Mouse (Mus musculus): ENCODE data around the gene Gstp2. TPM values are rescaled to one million over a fixed set of nuclear protein-coding genes. Genes with fewer than 3 reads are reported as not detected.
"Not testable (repeated sequence)": the region's sequence is repeated elsewhere in the genome, so short reads cannot be mapped to it uniquely, and the experiment has no call there.

Gstp2 gene
- polyA plus RNA-seq, 1 experiment from 2014 or later: not detected

DNA sequence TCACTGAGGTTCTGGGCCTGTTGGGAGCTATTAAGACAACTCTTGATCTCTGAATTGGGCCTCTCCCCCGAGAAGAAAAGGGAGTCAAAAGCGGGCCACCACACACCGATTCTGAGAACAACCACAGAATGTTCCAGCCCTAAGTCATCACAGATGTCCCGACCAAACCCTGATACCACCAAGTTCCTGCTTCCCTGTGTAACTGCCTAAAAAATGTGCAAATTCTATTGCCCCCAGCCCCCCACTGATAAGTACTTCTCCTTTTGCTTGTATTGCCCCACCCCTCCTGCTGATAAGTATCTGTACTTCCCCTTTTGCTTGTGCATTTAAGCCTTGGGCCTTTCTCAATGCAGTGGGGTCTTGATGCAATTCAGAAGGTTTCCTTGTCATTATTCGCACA, 1.7 kb downstream of the Gstp2 start:
- H3K9ac ChIP-seq (replicated peaks; ENCODE audit: low read depth, low read length); H3K27ac ChIP-seq (ENCODE audit: low read depth, low read length); H3K9me3 ChIP-seq (ENCODE audit: control insufficient read depth, low read length); H3K27me3 ChIP-seq (ENCODE audit: control insufficient read depth, insufficient read depth, low read length); H3K4me1 ChIP-seq (ENCODE audit: control insufficient read depth, insufficient read depth, low read length); H3K4me2 ChIP-seq (ENCODE audit: low read depth, low read length); H3K4me3 ChIP-seq (ENCODE audit: low read depth, low read length); ATAC-seq (ENCODE audit: low read depth); H3K36me3 ChIP-seq (ENCODE audit: control insufficient read depth, insufficient read depth, low read length): not testable (repeated sequence)
- WGBS: 89% methylated on average over 5 of the region's 5 CpGs

- Histone ChIP-seq H3K4me3 (ENCODE audit: low read depth, low read length) (no peak overlapping the region), H3K36me3 (ENCODE audit: control insufficient read depth, insufficient read depth, low read length) (no peaks in the 10 kb centered on the region), H3K4me1 (ENCODE audit: control insufficient read depth, insufficient read depth, low read length) (no peaks in the 10 kb centered on the region; the same call in 1 of the 2 replicates), H3K9ac (replicated peaks; ENCODE audit: low read depth, low read length) (no peak overlapping the region), H3K9me3 (ENCODE audit: control insufficient read depth, low read length) (no peaks in the 10 kb centered on the region), H3K27ac (ENCODE audit: low read depth, low read length) (no peak overlapping the region), H3K4me2 (ENCODE audit: low read depth, low read length) (no peak overlapping the region), H3K27me3 (ENCODE audit: control insufficient read depth, insufficient read depth, low read length) (no peaks in the 10 kb centered on the region)
- 74% methylated on average over 14 of the region's 14 CpGs for WGBS
- ATAC-seq (ENCODE audit: low read depth): no peak
These were observed 3.7 kb downstream of the Gstp2 start for GRCm38 (mm10) chr19:4042124-4042523.

- H3K9ac ChIP-seq (replicated peaks; ENCODE audit: low read depth, low read length); H3K4me1 ChIP-seq (ENCODE audit: control insufficient read depth, insufficient read depth, low read length); H3K4me2 ChIP-seq (ENCODE audit: low read depth, low read length); H3K27me3 ChIP-seq (ENCODE audit: control insufficient read depth, insufficient read depth, low read length); H3K36me3 ChIP-seq (ENCODE audit: control insufficient read depth, insufficient read depth, low read length); H3K9me3 ChIP-seq (ENCODE audit: control insufficient read depth, low read length); ATAC-seq (ENCODE audit: low read depth); H3K27ac ChIP-seq (ENCODE audit: low read depth, low read length); H3K4me3 ChIP-seq (ENCODE audit: low read depth, low read length): not testable (repeated sequence)
- 80% methylated on average over 3 of the region's 4 CpGs for WGBS
These were observed 4.3 kb downstream of the Gstp2 start for GRCm38 (mm10) chr19:4041500-4041899.

DNA sequence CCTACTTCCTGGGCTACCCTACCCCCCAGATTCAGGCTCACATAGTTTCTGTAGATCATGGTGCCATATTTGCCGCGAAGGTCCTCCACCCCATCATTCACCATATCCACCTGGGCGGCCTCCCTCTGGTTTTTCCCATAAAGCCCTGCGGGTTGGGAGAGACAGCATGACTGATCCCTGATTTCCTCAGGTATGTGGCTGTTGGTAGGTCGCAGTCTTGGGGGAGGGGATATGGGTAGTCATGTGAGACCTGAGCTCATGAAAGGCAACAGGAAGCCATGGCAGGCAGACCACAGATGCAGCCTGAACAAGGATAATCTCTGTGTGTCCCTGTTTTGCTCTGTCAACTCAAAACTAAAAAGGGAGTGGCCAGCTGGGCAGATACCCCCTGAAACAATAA, 4.9 kb downstream of the Gstp2 start:
- WGBS: 89% methylated on average over 5 of the region's 5 CpGs
- ATAC-seq (ENCODE audit: low read depth); H3K27me3 ChIP-seq (ENCODE audit: control insufficient read depth, insufficient read depth, low read length); H3K9ac ChIP-seq (replicated peaks; ENCODE audit: low read depth, low read length); H3K9me3 ChIP-seq (ENCODE audit: control insufficient read depth, low read length); H3K4me3 ChIP-seq (ENCODE audit: low read depth, low read length); H3K4me2 ChIP-seq (ENCODE audit: low read depth, low read length); H3K4me1 ChIP-seq (ENCODE audit: control insufficient read depth, insufficient read depth, low read length); H3K27ac ChIP-seq (ENCODE audit: low read depth, low read length); H3K36me3 ChIP-seq (ENCODE audit: control insufficient read depth, insufficient read depth, low read length): not testable (repeated sequence)

- H3K4me2 ChIP-seq (ENCODE audit: low read depth, low read length): peak within 1 kb of the TSS; percentile 68
- WGBS: under 1% methylated on average over 26 of the region's 26 CpGs
- no peaks in the 10 kb centered on the region for H3K36me3 ChIP-seq (ENCODE audit: control insufficient read depth, insufficient read depth, low read length)
- peak within 1 kb of the TSS; percentile 44; the same call in 1 of the 2 replicates for H3K27ac ChIP-seq (ENCODE audit: low read depth, low read length)
- H3K4me1 ChIP-seq (ENCODE audit: control insufficient read depth, insufficient read depth, low read length): no peaks in the 10 kb centered on the region; the same call in 1 of the 2 replicates
- H3K4me3 ChIP-seq (ENCODE audit: low read depth, low read length): peak within 1 kb of the TSS; percentile 54
- no peaks in the 10 kb centered on the region for H3K9me3 ChIP-seq (ENCODE audit: control insufficient read depth, low read length)
- ATAC-seq (ENCODE audit: low read depth): peak; percentile 86
- peak within 1 kb of the TSS; percentile 65 for H3K9ac ChIP-seq (replicated peaks; ENCODE audit: low read depth, low read length)
- no peaks in the 10 kb centered on the region for H3K27me3 ChIP-seq (ENCODE audit: control insufficient read depth, insufficient read depth, low read length)
These were observed 8.0 kb downstream of the Gstp2 start, which contains the start of gene Gstp1 for GRCm38 (mm10) chr19:4037788-4038232. Gene Gstp1, minus strand, starts transcription at chr19:4037985.

- not testable (repeated sequence) for H3K27me3 ChIP-seq (ENCODE audit: control insufficient read depth, insufficient read depth, low read length); H3K36me3 ChIP-seq (ENCODE audit: control insufficient read depth, insufficient read depth, low read length); H3K9me3 ChIP-seq (ENCODE audit: control insufficient read depth, low read length); ATAC-seq (ENCODE audit: low read depth); H3K4me1 ChIP-seq (ENCODE audit: control insufficient read depth, insufficient read depth, low read length)
- Histone ChIP-seq H3K27ac (ENCODE audit: low read depth, low read length) (peak overlapping the region; percentile 44; the same call in 1 of the 2 replicates), H3K4me3 (ENCODE audit: low read depth, low read length) (peak overlapping the region; percentile 54), H3K4me2 (ENCODE audit: low read depth, low read length) (peak overlapping the region; percentile 68), H3K9ac (replicated peaks; ENCODE audit: low read depth, low read length) (peak overlapping the region; percentile 65)
- WGBS: 27% methylated on average over 7 of the region's 8 CpGs
These were observed 8.6 kb downstream of the Gstp2 start for GRCm38 (mm10) chr19:4037154-4037787.

DNA sequence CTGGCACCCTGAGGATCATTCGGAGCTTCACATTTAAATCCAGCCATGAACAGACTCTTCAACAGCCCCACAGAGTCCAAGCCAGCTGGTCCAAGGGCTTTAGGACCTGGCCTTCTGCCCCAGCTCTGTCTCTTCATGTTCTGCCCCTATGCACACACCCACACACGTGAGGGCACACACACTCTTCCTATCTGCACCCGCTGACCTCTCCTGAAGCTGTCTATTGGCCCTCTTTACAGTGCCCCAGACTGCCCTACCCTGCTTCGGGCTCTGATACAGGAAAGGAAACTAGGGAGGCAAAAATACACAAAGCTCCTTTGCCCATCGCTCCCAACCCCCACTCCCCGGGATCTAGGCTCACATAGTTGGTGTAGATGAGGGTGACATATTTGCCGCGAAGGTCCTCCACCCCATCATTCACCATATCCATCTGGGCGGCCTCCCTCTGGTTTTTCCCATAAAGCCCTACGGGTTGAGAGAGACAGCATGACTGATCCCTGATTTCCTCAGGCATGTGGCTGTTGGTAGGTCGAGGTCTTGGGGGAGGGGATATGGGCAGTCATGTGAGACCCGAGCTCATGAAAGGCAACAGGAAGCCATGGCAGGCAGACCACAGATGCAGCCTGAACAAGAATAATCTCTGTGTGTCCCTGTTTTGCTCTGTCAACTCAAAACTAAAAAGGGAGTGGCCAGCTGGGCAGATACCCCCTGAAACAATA, 9.3 kb downstream of the Gstp2 start:
- no peak overlapping the region for H3K9ac ChIP-seq (replicated peaks; ENCODE audit: low read depth, low read length)
- 80% methylated on average over 12 of the region's 12 CpGs for WGBS
- H3K4me2 ChIP-seq (ENCODE audit: low read depth, low read length): no peak overlapping the region
- H3K36me3 ChIP-seq (ENCODE audit: control insufficient read depth, insufficient read depth, low read length): no peaks in the 10 kb centered on the region
- no peaks in the 10 kb centered on the region for H3K9me3 ChIP-seq (ENCODE audit: control insufficient read depth, low read length)
- H3K27me3 ChIP-seq (ENCODE audit: control insufficient read depth, insufficient read depth, low read length): no peaks in the 10 kb centered on the region
- no peak overlapping the region for H3K27ac ChIP-seq (ENCODE audit: low read depth, low read length)
- no peak for ATAC-seq (ENCODE audit: low read depth)
- no peak overlapping the region for H3K4me3 ChIP-seq (ENCODE audit: low read depth, low read length)
- H3K4me1 ChIP-seq (ENCODE audit: control insufficient read depth, insufficient read depth, low read length): no peaks in the 10 kb centered on the region; the same call in 1 of the 2 replicates

GRCm38 (mm10) chr19:4033742-4034141, 12.1 kb downstream of the Gstp2 start:
- H3K4me1 ChIP-seq (ENCODE audit: control insufficient read depth, insufficient read depth, low read length): no peaks in the 10 kb centered on the region; the same call in 1 of the 2 replicates
- 66% methylated on average over 5 of the region's 5 CpGs for WGBS

DNA sequence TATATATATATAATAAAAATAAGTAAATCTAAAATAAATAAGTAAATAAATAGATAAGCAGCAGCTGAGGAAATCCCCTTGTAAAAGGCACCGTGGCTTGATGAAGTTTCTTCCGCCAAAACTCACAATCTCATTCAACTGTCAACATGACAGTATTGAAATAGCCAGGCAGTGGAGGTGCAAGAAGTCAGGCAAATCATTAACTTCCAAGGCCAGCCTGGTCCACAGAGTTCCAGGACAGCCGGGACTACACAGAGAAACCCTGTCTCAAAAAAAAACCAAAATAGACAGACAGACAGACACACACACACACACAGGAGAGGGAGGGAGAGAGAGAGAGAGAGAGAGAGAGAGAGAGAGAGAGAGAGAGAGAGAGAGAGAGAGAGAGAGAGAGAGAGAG, 12.5 kb downstream of the Gstp2 start:
- no peak overlapping the region for H3K4me2 ChIP-seq (ENCODE audit: low read depth, low read length)
- H3K4me1 ChIP-seq (ENCODE audit: control insufficient read depth, insufficient read depth, low read length): no peaks in the 10 kb centered on the region; the same call in 1 of the 2 replicates
- WGBS: 81% methylated on average over 3 of the region's 3 CpGs
- no peak overlapping the region for H3K4me3 ChIP-seq (ENCODE audit: low read depth, low read length)
- H3K27ac ChIP-seq (ENCODE audit: low read depth, low read length): no peak overlapping the region
- H3K27me3 ChIP-seq (ENCODE audit: control insufficient read depth, insufficient read depth, low read length): no peaks in the 10 kb centered on the region
- no peaks in the 10 kb centered on the region for H3K36me3 ChIP-seq (ENCODE audit: control insufficient read depth, insufficient read depth, low read length)
- H3K9ac ChIP-seq (replicated peaks; ENCODE audit: low read depth, low read length): no peak overlapping the region
- no peaks in the 10 kb centered on the region for H3K9me3 ChIP-seq (ENCODE audit: control insufficient read depth, low read length)
- ATAC-seq (ENCODE audit: low read depth): no peak

More at GRCm38 (mm10) chr19:4033742-4034141, 12.1 kb downstream of the Gstp2 start:
- Histone ChIP-seq H3K36me3 (ENCODE audit: control insufficient read depth, insufficient read depth, low read length) (no peaks in the 10 kb centered on the region), H3K4me3 (ENCODE audit: low read depth, low read length) (no peak overlapping the region), H3K9me3 (ENCODE audit: control insufficient read depth, low read length) (no peaks in the 10 kb centered on the region), H3K27ac (ENCODE audit: low read depth, low read length) (no peak overlapping the region), H3K4me2 (ENCODE audit: low read depth, low read length) (no peak overlapping the region), H3K9ac (replicated peaks; ENCODE audit: low read depth, low read length) (no peak overlapping the region), H3K27me3 (ENCODE audit: control insufficient read depth, insufficient read depth, low read length) (no peaks in the 10 kb centered on the region)
- ATAC-seq (ENCODE audit: low read depth): no peak
